Mouse (Mus musculus): ENCODE data around the gene Epha2. TPM values are rescaled to one million over a fixed set of nuclear protein-coding genes. Genes with fewer than 3 reads are reported as not detected.
A peak's percentile ranks its signal among the peaks of the same experiment; 100 is the strongest.

Epha2 gene
- polyA plus RNA-seq, 1 experiment from 2014 or later: 2.9 TPM

- WGBS: 4% methylated on average over 40 of the region's 47 CpGs
- peaks cover 83% of the 10 kb centered on the region for H3K27me3 ChIP-seq (replicated peaks; ENCODE audit: control insufficient read depth, insufficient read depth, low read length)
- peak overlapping the region; percentile 32 for H3K4me3 ChIP-seq (ENCODE audit: low read depth, low read length)
- no peaks in the 10 kb centered on the region for H3K9me3 ChIP-seq (ENCODE audit: control insufficient read depth, low read length)
- peak overlapping the region; percentile 62 for H3K4me2 ChIP-seq
- DNase-seq (ENCODE audit: low spot score): no peak
- no peaks in the 10 kb centered on the region for H3K36me3 ChIP-seq (ENCODE audit: control insufficient read depth, insufficient read depth, low read length)
- ATAC-seq (replicated peaks; ENCODE audit: low FRiP score): no peak; the same call in 1 of the 2 replicates
- no peak overlapping the region for H3K27ac ChIP-seq (ENCODE audit: low read depth, low read length)
- H3K4me1 ChIP-seq (replicated peaks; ENCODE audit: control insufficient read depth, insufficient read depth, low read length): peaks cover 21% of the 10 kb centered on the region
- no peak overlapping the region for H3K9ac ChIP-seq (ENCODE audit: low read depth, low read length)
These were observed 9.3 kb upstream of the Epha2 start for GRCm38 (mm10) chr4:141291571-141292375.

GRCm38 (mm10) chr4:141295774-141296186, 5.3 kb upstream of the Epha2 start:
- DNase-seq (ENCODE audit: low spot score): peak; percentile 64
- H3K4me1 ChIP-seq (replicated peaks; ENCODE audit: control insufficient read depth, insufficient read depth, low read length): peaks cover 5% of the 10 kb centered on the region
- H3K27ac ChIP-seq (ENCODE audit: low read depth, low read length): no peak overlapping the region; the same call in 1 of the 2 replicates
- H3K9ac ChIP-seq (ENCODE audit: low read depth, low read length): no peak overlapping the region
- no peaks in the 10 kb centered on the region for H3K36me3 ChIP-seq (ENCODE audit: control insufficient read depth, insufficient read depth, low read length)
- peak overlapping the region; percentile 48 for H3K4me2 ChIP-seq
- H3K9me3 ChIP-seq (ENCODE audit: control insufficient read depth, low read length): no peaks in the 10 kb centered on the region
- peak overlapping the region; percentile 27 for H3K4me3 ChIP-seq (ENCODE audit: low read depth, low read length)
- WGBS: 13% methylated on average over 10 of the region's 15 CpGs
- H3K27me3 ChIP-seq (replicated peaks; ENCODE audit: control insufficient read depth, insufficient read depth, low read length): peaks cover 80% of the 10 kb centered on the region
- ATAC-seq (replicated peaks; ENCODE audit: low FRiP score): peak; percentile 62

GRCm38 (mm10) chr4:141297934-141298333, 3.1 kb upstream of the Epha2 start:
- H3K27ac ChIP-seq (ENCODE audit: low read depth, low read length): no peak overlapping the region
- no peak overlapping the region for H3K9ac ChIP-seq (ENCODE audit: low read depth, low read length)
- H3K36me3 ChIP-seq (ENCODE audit: control insufficient read depth, insufficient read depth, low read length): no peaks in the 10 kb centered on the region
- no peak for ATAC-seq (replicated peaks; ENCODE audit: low FRiP score)
- peaks cover 8% of the 10 kb centered on the region for H3K4me1 ChIP-seq (replicated peaks; ENCODE audit: control insufficient read depth, insufficient read depth, low read length)
- DNase-seq (ENCODE audit: low spot score): no peak
- no peak overlapping the region for H3K4me2 ChIP-seq
- peaks cover 81% of the 10 kb centered on the region for H3K27me3 ChIP-seq (replicated peaks; ENCODE audit: control insufficient read depth, insufficient read depth, low read length)
- no peak overlapping the region for H3K4me3 ChIP-seq (ENCODE audit: low read depth, low read length)
- H3K9me3 ChIP-seq (ENCODE audit: control insufficient read depth, low read length): no peaks in the 10 kb centered on the region
- WGBS: 75% methylated on average over 7 of the region's 7 CpGs

- peaks cover 8% of the 10 kb centered on the region; the same call in 1 of the 2 replicates for H3K4me1 ChIP-seq (replicated peaks; ENCODE audit: control insufficient read depth, insufficient read depth, low read length)
These were observed 1.7 kb upstream of the Epha2 start for GRCm38 (mm10) chr4:141299356-141299755.

GRCm38 (mm10) chr4:141300196-141300595, 844 bp upstream of the Epha2 start:
- ATAC-seq (replicated peaks; ENCODE audit: low FRiP score) (no peak), DNase-seq (ENCODE audit: low spot score) (no peak)
- H3K27me3 ChIP-seq (replicated peaks; ENCODE audit: control insufficient read depth, insufficient read depth, low read length): peaks cover 70% of the 10 kb centered on the region

More at GRCm38 (mm10) chr4:141299356-141299755, 1.7 kb upstream of the Epha2 start:
- WGBS: 55% methylated on average over 13 of the region's 13 CpGs
- H3K4me3 ChIP-seq (ENCODE audit: low read depth, low read length): no peak overlapping the region
- H3K4me2 ChIP-seq: no peak overlapping the region
- ATAC-seq (replicated peaks; ENCODE audit: low FRiP score) (no peak), DNase-seq (ENCODE audit: low spot score) (no peak)
- H3K9me3 ChIP-seq (ENCODE audit: control insufficient read depth, low read length): no peaks in the 10 kb centered on the region
- H3K27ac ChIP-seq (ENCODE audit: low read depth, low read length): no peak overlapping the region
- peaks cover 72% of the 10 kb centered on the region for H3K27me3 ChIP-seq (replicated peaks; ENCODE audit: control insufficient read depth, insufficient read depth, low read length)
- H3K9ac ChIP-seq (ENCODE audit: low read depth, low read length): no peak overlapping the region
- H3K36me3 ChIP-seq (ENCODE audit: control insufficient read depth, insufficient read depth, low read length): no peaks in the 10 kb centered on the region

GRCm38 (mm10) chr4:141301591-141302427, 769 bp downstream of the Epha2 start:
- peaks cover 58% of the 10 kb centered on the region for H3K27me3 ChIP-seq (replicated peaks; ENCODE audit: control insufficient read depth, insufficient read depth, low read length)
- H3K27ac ChIP-seq (ENCODE audit: low read depth, low read length): no peak overlapping the region
- H3K9ac ChIP-seq (ENCODE audit: low read depth, low read length): peak overlapping the region; percentile 47
- peaks cover 19% of the 10 kb centered on the region for H3K4me1 ChIP-seq (replicated peaks; ENCODE audit: control insufficient read depth, insufficient read depth, low read length)
- DNase-seq (ENCODE audit: low spot score): no peak
- H3K4me3 ChIP-seq (ENCODE audit: low read depth, low read length): peak overlapping the region; percentile 63
- 1% methylated on average over 50 of the region's 51 CpGs for WGBS
- H3K4me2 ChIP-seq: peak overlapping the region; percentile 69
- H3K9me3 ChIP-seq (ENCODE audit: control insufficient read depth, low read length): no peaks in the 10 kb centered on the region
- no peaks in the 10 kb centered on the region for H3K36me3 ChIP-seq (ENCODE audit: control insufficient read depth, insufficient read depth, low read length)
- no peak for ATAC-seq (replicated peaks; ENCODE audit: low FRiP score)

More at GRCm38 (mm10) chr4:141300196-141300595, 844 bp upstream of the Epha2 start:
- Histone ChIP-seq H3K9ac (ENCODE audit: low read depth, low read length) (no peak overlapping the region), H3K4me3 (ENCODE audit: low read depth, low read length) (no peak overlapping the region), H3K9me3 (ENCODE audit: control insufficient read depth, low read length) (no peaks in the 10 kb centered on the region), H3K27ac (ENCODE audit: low read depth, low read length) (no peak overlapping the region), H3K4me2 (no peak overlapping the region), H3K4me1 (replicated peaks; ENCODE audit: control insufficient read depth, insufficient read depth, low read length) (peaks cover 8% of the 10 kb centered on the region), H3K36me3 (ENCODE audit: control insufficient read depth, insufficient read depth, low read length) (no peaks in the 10 kb centered on the region)
- 37% methylated on average over 4 of the region's 4 CpGs for WGBS

- DNase-seq (ENCODE audit: low spot score): no peak
- no peak overlapping the region for H3K27ac ChIP-seq (ENCODE audit: low read depth, low read length)
- no peak for ATAC-seq (replicated peaks; ENCODE audit: low FRiP score)
- 11% methylated on average over 27 of the region's 27 CpGs for WGBS
- peaks cover 22% of the 10 kb centered on the region for H3K4me1 ChIP-seq (replicated peaks; ENCODE audit: control insufficient read depth, insufficient read depth, low read length)
- no peaks in the 10 kb centered on the region for H3K36me3 ChIP-seq (ENCODE audit: control insufficient read depth, insufficient read depth, low read length)
- no peaks in the 10 kb centered on the region for H3K9me3 ChIP-seq (ENCODE audit: control insufficient read depth, low read length)
- peaks cover 49% of the 10 kb centered on the region for H3K27me3 ChIP-seq (replicated peaks; ENCODE audit: control insufficient read depth, insufficient read depth, low read length)
- H3K4me2 ChIP-seq: peak overlapping the region; percentile 69
- peak overlapping the region; percentile 63 for H3K4me3 ChIP-seq (ENCODE audit: low read depth, low read length)
- peak overlapping the region; percentile 47 for H3K9ac ChIP-seq (ENCODE audit: low read depth, low read length)
These were observed 1.7 kb downstream of the Epha2 start for GRCm38 (mm10) chr4:141302428-141303401.
